Mouse (Mus musculus) thymus, postnatal 14 days (tissue): ENCODE measurements around the gene Frmd4b.

Source experiments
- DNase-seq: peaks from one replicate; pipeline ENCODE4 v3.0.0; 2021

Gene Frmd4b

DNA sequence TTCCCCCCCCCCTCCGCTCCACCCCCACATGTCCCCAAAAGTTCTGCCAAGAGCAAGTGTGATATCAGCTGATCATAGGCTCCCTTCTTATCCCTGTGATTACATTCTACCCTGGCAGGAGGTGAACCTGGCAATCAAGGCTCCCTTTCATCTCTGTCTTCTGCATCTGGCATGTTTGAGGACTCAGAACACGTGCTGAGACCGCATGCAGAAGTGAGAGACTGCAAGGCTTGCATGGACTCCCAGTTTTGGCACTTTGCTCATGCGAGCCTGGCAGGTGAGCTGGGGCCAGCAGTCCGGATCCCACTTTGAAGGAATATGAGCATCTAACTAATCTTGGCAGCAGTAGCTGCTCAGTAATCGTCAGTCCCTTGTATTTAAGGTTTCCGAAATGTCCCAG, 39.1 kb downstream of the Frmd4b start:
- no peak for DNase-seq

DNA sequence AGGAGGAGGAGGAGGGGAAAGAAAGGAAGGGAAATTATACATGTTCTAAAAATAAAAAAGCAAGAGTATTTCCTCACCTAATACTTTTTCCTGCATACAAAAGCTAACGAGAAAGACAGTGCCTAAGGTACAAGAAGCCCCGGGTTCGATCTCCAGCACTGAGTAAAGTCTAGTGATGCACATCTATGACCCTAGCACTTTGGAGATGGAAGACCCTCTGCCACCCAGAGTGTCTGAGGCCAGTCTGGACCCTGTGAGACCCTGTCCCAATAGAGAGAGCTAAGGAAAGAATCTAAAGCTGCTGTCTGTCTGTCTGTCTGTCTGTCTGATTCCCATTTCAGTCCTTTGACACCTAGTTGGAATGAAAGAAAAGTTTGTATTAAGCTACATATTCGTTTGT, 40.0 kb downstream of the Frmd4b start:
- no peak for DNase-seq

DNA sequence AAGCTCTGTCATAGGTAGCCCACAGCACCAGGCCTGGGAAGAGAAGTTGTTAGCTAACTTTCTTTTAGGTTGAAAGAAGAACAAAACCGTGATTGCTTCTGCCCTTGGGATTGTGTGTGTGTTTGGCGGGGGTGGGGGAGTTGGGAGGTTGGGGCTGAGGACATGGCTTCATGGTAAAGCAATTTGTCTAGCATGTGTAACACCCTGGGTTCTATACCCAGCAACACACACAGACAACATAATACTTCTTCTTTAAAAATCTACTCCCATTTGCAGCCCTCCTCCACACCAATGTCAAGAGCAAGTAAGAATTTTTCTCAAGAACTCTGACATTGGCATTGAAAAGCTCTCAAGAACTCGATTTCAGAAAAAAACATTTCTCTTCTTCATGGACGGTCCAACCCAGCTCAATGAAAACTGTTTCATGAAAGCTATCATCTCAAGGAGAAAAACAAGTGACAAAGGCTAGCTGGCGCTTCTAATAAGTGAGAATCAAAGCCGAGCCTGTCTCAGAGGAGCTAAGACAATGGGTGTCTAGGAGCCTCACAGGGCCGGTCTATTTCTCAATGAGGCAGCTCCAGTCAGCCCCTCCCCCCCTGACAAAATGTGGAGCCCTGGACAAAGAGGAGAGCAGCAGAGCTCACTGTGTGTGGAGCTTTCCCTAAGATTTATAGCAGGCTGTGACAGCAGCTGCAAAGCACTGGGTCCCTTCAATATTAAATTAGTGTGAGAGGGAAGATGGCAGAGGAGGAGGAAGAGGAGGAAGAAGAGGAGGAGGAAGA, 40.6 kb downstream of the Frmd4b start:
- no peak for DNase-seq

DNA sequence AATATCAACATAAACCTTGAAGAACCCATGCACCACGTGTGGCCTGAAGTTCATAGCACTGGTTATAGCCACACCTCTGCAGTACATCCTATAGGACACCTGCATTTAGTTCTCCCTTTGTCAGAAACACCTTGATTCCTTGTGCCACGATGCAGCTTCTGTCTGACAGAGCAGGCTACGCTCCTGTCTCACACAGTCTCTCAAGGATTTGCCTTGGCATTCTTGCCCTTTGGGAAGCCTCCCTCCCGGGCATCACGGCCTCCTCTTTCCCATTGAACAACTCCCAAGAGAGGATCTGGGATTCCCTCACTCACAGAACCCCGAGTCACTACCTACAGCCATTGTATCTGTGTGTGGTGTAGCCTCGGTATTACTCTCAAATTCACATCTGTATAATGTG, 41.2 kb downstream of the Frmd4b start:
- DNase-seq = no peak

DNA sequence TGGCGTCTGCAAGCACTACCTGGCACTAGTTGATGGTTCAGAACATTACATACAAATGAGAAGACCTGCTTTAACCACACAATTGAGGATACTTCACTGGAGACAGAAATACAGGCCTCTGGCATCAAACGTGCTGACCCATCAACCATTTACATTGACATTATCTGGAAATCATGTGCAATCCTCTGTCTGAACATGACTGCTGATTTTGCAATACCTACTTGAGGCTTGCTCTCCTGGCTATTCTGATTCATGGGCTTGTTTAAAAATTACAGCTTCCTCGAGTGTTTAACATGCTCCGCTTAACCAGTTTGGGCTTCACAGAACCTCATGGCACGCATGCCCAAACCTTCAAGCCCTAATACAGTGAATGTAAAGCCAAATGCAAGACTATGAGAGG, 42.4 kb downstream of the Frmd4b start:
- DNase-seq = no peak

DNA sequence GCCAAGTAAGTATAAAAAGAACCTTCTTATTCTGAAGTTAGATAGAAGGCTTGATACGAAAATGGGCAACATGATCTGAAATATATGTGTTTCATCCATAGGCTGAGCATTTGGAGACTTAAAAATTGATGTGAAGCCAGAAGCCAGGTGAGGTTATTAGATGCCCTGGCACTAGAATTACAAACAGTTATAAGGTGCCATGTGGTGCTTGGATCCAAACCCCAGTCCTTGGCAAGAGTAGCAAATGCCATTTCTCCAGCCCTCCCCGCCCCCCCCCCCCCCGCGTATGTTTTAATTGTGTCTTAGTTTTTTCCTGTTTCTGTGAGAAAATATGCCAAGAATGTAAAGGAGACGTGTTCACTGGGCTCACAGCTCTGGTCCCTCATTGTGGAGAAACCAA, 45.1 kb downstream of the Frmd4b start:
- DNase-seq = no peak

DNA sequence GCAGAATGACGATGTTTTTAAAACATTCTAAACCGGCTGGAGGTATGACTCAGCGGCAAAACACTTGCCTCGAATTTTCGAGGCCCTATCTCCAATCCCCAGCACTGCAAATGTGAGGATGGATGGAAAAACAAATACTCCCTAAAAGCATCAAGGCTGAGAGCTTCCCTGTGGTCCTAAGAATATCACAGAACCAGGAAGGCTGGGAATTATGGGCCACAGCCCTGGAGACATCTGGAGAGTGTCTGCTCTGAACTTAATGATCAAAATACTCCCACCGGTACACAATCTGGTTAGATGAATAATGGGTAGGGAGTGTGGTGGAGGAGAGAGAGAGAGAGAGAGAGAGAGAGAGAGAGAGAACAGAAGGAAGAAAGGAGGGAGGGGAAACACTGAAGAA, 48.8 kb downstream of the Frmd4b start:
- DNase-seq = no peak

DNA sequence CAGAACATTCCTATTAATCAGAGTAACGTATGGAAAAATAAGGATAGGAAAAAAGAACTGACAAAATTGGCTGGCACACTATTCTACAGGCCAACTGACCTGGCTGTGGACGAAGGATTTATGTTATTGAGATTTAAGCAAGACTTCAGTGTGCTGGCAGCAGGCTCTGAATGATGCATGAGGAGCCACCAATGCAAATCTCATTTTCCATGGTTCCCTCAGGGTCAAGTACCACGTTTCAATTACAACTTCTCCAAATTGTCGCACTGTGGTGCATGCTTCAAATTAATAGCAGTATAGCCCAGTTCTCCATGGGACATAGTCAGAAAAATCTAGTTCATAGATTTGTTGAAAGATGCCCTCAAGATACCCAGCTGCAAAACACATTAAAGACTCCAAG, 50.6 kb downstream of the Frmd4b start:
- no peak for DNase-seq

DNA sequence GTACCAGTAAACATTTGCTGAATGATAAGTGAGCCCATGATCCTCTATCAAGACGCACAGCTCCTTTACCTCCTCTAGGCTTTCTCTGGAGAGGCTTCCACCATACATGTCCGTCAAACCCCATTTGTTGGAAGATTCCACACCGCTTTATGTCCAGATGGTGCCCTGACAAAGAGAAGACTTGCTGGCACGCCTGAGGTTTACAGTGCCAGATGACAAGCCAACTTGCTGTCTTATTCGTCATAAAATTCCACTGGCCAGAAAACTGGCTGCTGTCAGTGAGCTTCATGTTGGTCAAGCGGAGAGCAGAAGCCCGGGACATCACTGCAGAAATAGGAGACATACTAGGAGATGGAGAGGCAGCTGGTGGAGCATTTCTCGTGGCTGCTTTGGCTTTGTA, 60.2 kb downstream of the Frmd4b start:
- no peak for DNase-seq

DNA sequence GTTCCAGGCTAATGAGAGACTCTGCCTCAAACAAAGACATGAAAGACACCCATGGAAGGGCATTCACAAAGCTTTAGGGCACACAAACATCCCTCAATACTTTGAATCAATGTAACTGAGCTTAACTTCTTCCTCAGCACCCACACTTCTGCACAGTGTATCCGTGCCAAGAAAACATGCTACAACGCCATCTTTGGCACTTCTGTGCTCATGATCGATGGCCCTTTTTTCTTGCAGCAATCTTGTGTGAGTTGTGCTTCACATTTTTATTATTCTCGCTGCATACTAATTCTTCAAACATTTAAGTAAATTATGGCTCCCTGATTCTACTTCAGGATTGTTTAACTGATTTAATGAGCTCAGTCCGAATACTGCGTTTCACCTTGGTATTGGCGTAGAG, 61.7 kb downstream of the Frmd4b start:
- no peak for DNase-seq

DNA sequence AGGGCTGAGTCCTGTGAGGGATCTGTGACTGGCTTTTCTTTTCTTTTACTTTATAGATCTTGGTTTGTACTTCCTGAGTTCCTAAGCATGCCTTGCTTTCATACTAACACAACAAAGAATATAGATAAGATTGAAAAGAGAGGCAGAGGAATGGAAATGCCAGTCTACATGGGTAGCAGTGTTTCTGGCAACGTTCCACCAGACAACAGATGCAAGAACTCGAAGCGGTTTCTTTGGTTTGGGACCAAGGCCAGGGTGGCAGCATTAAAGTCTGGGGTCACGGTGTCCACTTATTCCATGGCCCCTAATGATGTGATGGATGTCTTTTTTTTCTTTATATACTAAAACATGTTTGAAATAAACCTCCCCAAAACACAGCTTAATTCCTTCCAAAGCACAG, 63.9 kb downstream of the Frmd4b start:
- no peak for DNase-seq

DNA sequence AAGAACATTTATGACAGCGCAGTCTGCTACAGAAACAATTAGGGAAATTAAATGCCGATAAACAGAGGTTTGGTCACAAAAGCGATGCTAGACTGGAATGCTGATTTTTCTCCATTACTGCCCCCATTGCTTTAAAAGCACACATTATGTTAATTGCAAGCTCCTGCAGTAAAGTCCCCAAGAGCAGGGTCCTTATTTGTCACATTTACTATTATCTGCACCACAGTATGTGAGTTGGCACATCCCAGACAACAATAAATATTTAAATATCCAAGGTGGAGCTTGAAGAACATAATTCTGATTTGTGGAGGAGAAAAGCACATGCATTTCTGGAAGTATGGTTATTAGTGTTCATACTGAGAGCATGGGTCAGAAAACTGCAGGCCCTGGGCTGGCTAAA, 64.8 kb downstream of the Frmd4b start:
- no peak for DNase-seq

DNA sequence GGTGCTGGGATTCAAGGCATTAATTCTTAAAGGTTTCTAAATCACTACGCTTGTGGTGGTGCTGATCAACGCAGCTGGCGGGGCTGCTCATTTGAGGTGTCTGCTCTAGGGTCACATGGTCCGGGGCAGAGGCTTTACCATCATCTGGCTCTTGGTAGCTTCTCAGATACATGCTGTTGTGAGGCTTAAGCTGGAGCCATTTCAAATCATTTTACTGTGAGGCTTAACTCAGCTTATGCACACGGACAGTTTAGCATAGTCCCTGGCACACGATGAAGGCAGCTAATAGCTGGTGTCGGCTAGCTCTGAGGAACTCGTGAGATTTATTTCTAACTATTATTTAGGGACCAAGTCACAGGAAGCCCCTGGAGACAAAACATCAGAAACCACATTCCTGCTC, 65.5 kb downstream of the Frmd4b start:
- no peak for DNase-seq

DNA sequence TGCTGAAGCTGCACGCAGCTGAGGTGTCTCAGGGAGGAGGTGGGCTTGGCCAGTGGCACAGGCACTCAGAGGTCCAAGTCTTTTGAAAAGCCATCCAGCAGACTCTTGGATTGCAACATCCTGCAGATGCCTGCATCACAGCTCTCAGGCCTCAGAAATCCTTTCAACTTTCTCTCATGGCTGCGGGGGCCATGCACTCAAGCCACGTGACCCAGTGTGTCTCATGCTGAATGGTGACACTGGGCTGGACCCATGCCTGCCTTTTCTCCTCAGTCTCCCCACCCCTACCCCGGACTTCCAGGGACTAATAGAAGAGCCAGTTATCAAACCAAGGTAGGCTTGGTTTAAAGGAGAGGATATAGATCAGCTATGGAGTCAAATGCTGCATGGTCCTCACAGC, 66.2 kb downstream of the Frmd4b start:
- DNase-seq = no peak

DNA sequence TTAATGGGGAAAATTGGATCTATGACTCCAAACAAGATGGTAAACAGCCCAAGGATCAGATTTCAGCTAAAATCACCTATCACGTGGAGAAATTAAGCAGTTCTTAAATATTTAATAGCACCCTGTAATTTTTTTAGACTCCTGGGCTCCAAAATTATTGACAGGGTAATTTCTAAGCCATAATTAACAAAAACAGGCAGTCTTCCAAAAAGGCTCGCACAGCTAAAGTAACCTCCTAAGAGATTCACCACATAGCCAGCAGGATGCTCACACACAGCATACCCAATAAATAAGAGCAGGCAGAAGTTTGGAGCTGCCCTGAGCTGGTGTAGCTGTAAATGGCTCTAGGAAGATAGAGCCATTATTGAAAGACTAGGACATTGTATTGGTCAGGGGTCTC, 76.9 kb downstream of the Frmd4b start:
- DNase-seq = no peak

DNA sequence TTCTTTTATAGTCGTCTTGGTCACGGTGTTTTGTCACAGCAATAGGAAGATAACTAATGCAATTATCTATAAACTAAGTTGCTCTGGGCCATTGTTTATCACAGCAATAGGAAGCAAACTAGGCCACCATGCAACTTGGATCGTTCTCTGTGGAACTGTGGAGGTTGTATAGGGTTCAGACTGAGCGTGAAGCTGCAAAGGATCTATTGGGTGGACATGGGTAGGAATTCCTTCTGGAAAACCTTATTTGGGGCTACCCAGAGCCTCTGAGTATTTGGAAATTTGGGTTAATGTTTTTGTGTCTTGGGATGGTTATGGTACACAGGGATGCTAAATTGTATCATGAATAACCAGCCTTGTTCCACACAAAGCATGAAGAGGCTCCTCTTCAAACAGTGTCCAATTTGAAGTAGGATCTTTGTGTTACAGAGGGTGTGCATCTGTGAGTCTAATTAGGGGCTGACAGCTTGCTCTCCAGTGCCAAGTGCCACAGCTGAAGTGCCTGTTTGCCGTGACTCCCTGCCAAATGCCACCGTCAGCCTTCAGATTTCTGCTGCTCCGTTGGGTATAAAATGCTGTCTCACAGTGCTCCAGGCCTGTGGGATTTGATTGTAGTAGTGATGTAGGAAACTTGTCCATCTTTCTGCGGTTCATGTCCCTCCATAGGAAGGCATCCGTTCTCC, 81.4 kb downstream of the Frmd4b start:
- DNase-seq = no peak

DNA sequence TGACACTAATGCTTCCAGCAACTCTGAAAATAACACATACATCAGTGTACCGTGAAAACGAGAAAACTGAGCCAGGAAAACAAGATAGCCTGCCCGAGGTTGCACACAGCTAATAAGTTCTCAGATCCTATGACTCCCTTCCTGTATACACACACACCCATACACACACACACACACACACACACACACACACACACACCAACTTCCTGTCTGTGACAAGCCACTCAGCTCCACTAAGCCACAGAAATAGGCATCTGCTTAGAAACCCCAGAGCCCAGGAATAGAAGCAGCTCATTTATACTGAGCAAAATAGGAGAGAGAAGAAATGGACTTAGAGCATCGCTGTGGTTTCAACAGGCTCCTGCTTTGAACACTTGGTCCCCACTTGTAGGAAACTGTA, 86.3 kb downstream of the Frmd4b start:
- DNase-seq = peak; percentile 52

DNA sequence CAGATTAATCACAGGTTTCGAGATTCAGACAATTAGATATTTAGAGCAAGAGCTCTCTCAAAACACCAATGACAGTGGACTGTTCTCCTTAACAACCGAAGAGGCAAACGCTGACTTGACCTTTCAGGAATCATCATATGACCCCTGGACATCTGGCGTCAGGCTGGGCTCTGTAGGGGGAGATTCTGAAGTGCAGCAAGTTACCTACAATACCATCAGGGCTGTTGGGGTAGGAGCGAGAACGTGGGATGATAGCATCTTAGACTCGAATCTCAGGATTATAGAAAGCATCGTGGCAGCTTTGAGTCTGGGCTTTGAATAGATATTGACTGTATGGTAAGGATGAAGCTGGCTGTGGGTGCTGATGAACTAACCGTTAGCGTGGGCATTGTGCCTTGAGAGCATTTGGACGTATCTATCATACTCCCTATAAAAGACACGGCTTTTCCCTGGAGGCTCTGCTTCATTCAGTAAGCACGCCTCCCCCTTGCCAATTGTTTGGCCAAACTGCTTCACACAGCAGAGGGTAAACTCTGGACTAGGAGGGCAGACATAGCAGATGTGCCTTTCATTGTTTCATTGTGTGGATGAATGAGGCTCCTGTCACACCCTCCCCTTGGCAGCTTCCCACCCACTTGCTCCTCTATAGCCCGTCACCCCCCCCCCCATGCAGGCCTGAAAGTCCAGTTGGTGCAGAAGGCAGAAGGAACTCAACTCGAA, 88.2 kb downstream of the Frmd4b start:
- no peak for DNase-seq

DNA sequence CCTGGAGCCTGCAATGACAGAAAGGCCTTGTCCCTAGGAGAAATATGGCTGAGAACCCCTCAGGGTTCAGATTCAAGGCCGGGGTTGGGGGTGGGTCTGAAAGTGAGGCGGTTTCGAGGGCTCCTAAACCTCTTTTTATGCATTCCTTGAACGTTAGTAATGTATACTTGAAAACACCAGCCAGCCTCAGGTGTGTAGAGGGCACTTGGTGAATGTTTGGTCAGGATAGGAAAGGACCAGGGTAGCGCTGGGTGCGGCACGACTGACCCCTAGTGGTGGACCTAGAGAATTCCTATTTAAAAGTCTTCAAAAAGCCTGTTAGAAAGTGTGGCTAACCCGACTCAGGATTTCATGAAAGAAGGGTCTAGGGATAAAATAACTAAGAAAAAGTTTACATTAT, 91.2 kb downstream of the Frmd4b start:
- DNase-seq = peak; percentile 59

DNA sequence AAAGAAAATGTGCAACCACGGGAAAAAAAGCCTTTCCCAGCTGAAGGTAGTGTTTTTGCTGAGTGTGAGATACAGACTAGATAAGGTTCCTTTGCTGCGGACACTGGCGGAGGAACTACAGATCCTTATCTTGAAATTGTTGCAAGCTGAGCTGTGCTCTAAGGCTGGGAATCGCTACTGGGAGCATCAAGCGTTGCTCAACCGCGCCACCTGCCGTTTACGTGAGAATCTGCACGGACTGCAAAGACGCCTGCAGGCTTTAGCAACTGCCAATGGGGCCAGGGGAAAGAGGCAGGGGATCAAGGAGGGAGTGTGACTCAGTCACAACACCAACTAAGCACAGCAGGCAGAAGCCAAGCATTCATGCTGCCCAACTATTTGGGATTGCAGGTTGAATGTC, 94.2 kb downstream of the Frmd4b start:
- peak; percentile 81 for DNase-seq

DNA sequence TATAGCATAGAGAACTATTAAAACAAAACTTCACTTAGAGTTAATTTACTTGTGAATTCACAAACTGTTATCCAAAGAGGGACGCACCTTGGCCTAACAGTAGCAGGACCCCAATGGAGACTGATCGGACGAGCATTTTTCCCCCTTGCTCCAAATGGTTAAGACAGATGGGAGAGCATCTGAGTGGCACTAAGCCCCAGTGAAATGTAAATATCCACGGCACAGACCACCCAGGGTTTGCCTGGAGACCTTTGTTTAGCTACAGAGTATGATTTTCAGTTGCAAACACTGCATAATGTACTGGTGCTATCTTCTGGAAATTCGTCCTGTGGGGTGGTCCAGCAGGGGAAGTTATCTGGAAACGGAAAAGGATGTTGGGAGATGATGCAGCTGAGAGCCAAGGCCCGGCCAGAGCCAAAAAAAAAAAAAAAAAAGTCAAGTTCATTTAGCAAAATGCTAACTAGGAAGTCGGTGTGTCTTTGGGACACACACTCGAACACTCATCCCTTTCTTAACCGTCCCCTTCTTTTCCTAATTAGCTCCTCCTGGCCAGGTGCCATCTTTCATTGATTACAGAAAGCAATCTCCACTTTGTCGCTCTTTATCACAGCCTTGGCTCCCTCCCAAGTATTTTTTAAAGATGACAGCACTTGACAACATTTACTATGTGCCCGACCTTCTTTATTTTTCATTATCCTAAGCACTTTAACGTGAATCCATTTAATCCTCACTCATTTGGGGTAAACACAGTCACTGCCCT, 95.9 kb downstream of the Frmd4b start:
- DNase-seq = no peak

DNA sequence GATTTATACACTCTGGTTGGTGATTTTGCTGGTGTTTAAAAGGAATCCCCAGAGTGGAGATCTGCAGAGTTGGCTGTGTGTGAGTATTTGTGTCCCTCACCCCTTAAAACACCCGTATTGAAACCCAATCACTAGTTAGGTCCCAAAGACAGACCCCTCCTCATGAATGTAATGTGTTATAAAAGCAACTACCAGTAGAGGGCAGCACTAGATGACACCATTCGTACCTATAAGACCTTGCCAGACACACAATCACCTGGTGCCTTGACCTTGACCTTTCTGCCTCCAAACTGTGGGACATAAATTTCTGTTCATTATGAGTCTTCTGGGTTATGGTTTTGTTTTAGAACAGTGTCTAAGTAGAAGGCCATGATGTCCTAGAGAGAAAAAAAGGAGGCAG, 96.8 kb downstream of the Frmd4b start:
- no peak for DNase-seq

DNA sequence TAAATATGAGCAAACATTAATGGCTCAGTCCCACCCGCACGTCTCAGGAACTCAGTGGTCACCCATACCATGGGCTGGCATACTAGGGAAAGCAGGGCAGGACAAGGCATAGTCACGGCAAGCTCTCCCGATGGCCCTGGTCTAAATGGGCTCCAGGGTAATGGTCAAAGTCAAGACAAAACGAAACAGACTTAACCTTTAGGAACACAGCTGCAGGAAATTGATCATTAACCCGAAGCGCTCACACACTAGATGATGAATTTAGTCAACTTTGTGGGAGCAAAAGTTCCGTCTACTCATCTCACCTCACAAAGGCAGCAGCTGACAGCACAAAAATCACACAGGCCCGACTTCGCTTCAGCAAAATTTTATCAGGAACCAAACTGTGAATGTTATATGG, 97.8 kb downstream of the Frmd4b start:
- no peak for DNase-seq
